Mouse (Mus musculus): ENCODE results near the gene Acvr1. TPM values are rescaled to one million over a fixed set of nuclear protein-coding genes. Genes with fewer than 3 reads are reported as not detected.

Gene Acvr1
- polyA plus RNA-seq, 1 experiment from 2014 or later, result 4.8 TPM

DNA sequence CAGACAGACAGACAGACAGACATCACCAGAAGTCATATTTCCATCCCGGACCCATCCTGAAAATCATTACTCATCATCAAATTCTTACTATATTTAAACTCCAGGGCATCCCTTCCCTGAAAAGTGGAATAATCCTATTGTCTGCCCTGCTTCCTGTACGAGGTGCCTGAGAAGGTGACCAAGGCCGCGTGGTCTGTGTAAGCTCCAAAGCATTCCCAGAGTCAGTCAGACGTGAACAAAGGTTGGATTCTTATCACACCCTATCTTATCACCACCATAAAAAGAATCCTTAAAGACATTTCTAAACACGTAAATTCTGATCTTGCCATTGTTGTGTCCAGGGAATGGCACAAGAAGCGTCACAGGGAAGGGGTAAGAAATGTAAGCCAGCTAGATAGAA, 18.0 kb downstream of the Acvr1 start:
- Histone ChIP-seq H3K4me1 (replicated peaks; ENCODE audit: control insufficient read depth, insufficient read depth, low read length) (peaks cover 20% of the 10 kb centered on the region), H3K27ac (ENCODE audit: low read length) (no peak overlapping the region), H3K36me3 (ENCODE audit: control insufficient read depth, insufficient read depth, low read length) (no peaks in the 10 kb centered on the region), H3K9me3 (ENCODE audit: control insufficient read depth, low read length) (no peaks in the 10 kb centered on the region), H3K4me3 (ENCODE audit: low read length) (no peak overlapping the region), H3K9ac (ENCODE audit: low read length) (no peak overlapping the region), H3K4me2 (ENCODE audit: low read depth, low read length) (no peak overlapping the region), H3K27me3 (ENCODE audit: control insufficient read depth, insufficient read depth, low read depth, low read length) (no peaks in the 10 kb centered on the region)
- no peak for ATAC-seq (ENCODE audit: low read depth)
- 38% methylated on average over 7 of the region's 7 CpGs for WGBS

DNA sequence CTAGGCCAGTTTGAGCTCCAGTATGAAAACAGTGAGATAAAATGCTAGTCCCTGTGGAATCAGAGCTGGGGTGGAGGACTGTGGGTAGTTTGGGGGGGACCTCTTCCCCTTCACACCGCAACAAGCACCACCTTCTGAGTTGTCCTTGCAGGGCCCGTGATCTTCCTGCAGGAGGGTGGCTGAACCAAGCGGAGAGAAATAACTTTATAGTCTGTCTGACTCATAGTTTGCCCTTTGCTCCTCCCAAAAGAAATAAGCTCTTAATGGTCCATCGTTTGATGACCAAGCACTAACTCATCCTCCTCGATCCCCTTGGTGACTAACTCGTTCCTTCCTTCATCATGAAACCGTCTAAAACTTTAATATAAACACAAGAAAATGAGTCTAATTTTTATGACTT, 20.7 kb downstream of the Acvr1 start:
- no peaks in the 10 kb centered on the region for H3K27me3 ChIP-seq (ENCODE audit: control insufficient read depth, insufficient read depth, low read depth, low read length)
- H3K9me3 ChIP-seq (ENCODE audit: control insufficient read depth, low read length), result no peaks in the 10 kb centered on the region
- H3K4me3 ChIP-seq (ENCODE audit: low read length), result no peak overlapping the region
- no peak overlapping the region for H3K4me2 ChIP-seq (ENCODE audit: low read depth, low read length)
- H3K9ac ChIP-seq (ENCODE audit: low read length), result no peak overlapping the region
- WGBS, result 84% methylated on average over 7 of the region's 7 CpGs
- no peak for ATAC-seq (ENCODE audit: low read depth)
- H3K36me3 ChIP-seq (ENCODE audit: control insufficient read depth, insufficient read depth, low read length), result no peaks in the 10 kb centered on the region
- peaks cover 15% of the 10 kb centered on the region for H3K4me1 ChIP-seq (replicated peaks; ENCODE audit: control insufficient read depth, insufficient read depth, low read length)
- H3K27ac ChIP-seq (ENCODE audit: low read length), result no peak overlapping the region

DNA sequence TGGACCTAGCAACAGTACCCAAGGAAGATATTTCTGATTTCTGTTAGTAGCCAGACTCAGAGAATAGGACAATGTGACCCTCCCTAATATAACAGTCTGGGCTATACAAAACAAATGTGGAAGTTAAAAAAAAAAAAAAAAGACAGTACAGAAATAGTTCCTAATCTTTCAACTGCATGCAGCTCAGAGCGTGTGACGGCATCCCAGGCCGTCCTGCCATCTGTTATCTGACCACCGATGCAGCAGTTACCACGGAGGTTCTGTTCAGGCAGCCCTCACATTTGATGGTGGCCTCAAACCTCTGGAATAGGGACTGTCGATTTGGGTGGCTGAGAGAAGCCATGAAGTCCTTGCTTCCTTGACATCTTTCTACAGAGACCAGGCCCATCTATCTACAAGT, 22.6 kb downstream of the Acvr1 start:
- Histone ChIP-seq H3K4me2 (ENCODE audit: low read depth, low read length) (no peak overlapping the region), H3K4me3 (ENCODE audit: low read length) (no peak overlapping the region), H3K27me3 (ENCODE audit: control insufficient read depth, insufficient read depth, low read depth, low read length) (no peaks in the 10 kb centered on the region), H3K27ac (ENCODE audit: low read length) (no peak overlapping the region), H3K9me3 (ENCODE audit: control insufficient read depth, low read length) (no peaks in the 10 kb centered on the region), H3K9ac (ENCODE audit: low read length) (no peak overlapping the region), H3K4me1 (replicated peaks; ENCODE audit: control insufficient read depth, insufficient read depth, low read length) (peaks cover 2% of the 10 kb centered on the region), H3K36me3 (ENCODE audit: control insufficient read depth, insufficient read depth, low read length) (no peaks in the 10 kb centered on the region)
- no peak for ATAC-seq (ENCODE audit: low read depth)
- WGBS, result 90% methylated on average over 6 of the region's 6 CpGs

DNA sequence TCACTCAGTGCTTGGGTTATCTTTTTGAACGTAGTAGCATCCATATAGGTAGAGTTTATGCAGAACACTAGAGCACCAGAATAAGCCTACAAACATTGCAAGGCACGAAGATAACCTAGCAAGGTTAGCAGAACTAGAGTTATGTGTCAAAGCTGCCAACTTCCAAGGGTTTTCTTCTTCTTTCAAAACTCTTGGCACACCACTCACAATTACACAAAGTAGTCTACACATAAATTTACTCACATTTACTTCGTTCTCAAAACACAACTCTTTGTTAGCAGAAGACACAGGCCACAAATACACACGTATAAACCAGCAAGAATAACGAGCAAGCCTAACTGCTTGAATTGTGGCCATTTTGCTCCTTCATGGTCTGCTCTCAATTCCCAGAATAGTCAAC, 23.7 kb downstream of the Acvr1 start:
- Histone ChIP-seq H3K4me3 (ENCODE audit: low read length) (no peak overlapping the region), H3K9me3 (ENCODE audit: control insufficient read depth, low read length) (no peaks in the 10 kb centered on the region), H3K27ac (ENCODE audit: low read length) (no peak overlapping the region), H3K4me2 (ENCODE audit: low read depth, low read length) (no peak overlapping the region), H3K4me1 (replicated peaks; ENCODE audit: control insufficient read depth, insufficient read depth, low read length) (no peaks in the 10 kb centered on the region; the same call in 1 of the 2 replicates), H3K36me3 (ENCODE audit: control insufficient read depth, insufficient read depth, low read length) (no peaks in the 10 kb centered on the region), H3K9ac (ENCODE audit: low read length) (no peak overlapping the region), H3K27me3 (ENCODE audit: control insufficient read depth, insufficient read depth, low read depth, low read length) (no peaks in the 10 kb centered on the region)
- 89% methylated on average over 5 of the region's 5 CpGs for WGBS
- ATAC-seq (ENCODE audit: low read depth), result no peak

DNA sequence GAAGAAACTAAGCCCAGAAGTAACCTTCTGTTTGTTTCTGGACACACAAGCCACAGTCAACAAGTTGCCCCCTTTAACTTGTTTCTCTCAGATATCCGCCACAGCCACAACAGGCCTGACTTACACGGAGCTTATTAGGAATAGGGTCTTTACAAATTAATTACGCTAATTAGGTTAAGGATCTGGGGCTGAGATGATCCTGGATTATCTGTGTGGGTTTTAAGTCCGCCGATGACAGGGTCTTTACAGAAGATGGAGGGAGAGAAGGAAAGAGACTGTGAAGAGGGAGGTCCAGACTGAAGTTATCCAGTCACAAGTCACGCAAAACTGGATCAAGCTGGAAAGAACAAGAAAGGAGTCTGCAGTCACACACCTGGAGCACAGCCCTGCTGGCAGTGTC, 28.8 kb downstream of the Acvr1 start:
- H3K9me3 ChIP-seq (ENCODE audit: control insufficient read depth, low read length), result no peaks in the 10 kb centered on the region
- no peak overlapping the region for H3K4me2 ChIP-seq (ENCODE audit: low read depth, low read length)
- peaks cover 2% of the 10 kb centered on the region; the same call in 1 of the 2 replicates for H3K36me3 ChIP-seq (ENCODE audit: control insufficient read depth, insufficient read depth, low read length)
- no peak overlapping the region for H3K9ac ChIP-seq (ENCODE audit: low read length)
- peaks cover 19% of the 10 kb centered on the region for H3K4me1 ChIP-seq (replicated peaks; ENCODE audit: control insufficient read depth, insufficient read depth, low read length)
- ATAC-seq (ENCODE audit: low read depth), result no peak
- H3K4me3 ChIP-seq (ENCODE audit: low read length), result no peak overlapping the region
- WGBS, result 92% methylated on average over 6 of the region's 6 CpGs
- no peak overlapping the region for H3K27ac ChIP-seq (ENCODE audit: low read length)
- H3K27me3 ChIP-seq (ENCODE audit: control insufficient read depth, insufficient read depth, low read depth, low read length), result no peaks in the 10 kb centered on the region

DNA sequence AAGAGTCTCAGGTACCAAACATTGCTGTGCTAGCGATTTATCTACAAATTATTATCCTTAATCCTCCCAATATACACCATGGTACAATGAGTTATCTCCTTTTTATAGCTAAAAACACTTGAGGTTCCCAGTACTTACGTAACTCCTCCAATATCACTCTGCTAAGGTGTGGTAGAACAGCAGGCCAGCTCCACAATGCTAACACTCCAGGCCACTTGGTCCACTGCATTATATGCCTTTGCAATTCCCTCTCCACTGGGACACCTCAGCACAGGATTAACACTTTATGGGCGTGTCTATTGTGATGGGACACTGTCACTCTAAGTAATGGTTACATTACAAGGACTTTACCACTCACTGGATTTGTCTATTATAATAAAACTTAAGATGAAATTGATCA, 30.2 kb downstream of the Acvr1 start:
- WGBS, result 74% methylated on average over 3 of the region's 3 CpGs
- H3K9ac ChIP-seq (ENCODE audit: low read length), result no peak overlapping the region
- no peak overlapping the region for H3K27ac ChIP-seq (ENCODE audit: low read length)
- H3K9me3 ChIP-seq (ENCODE audit: control insufficient read depth, low read length), result no peaks in the 10 kb centered on the region
- H3K36me3 ChIP-seq (ENCODE audit: control insufficient read depth, insufficient read depth, low read length), result peaks cover 2% of the 10 kb centered on the region; the same call in 1 of the 2 replicates
- H3K27me3 ChIP-seq (ENCODE audit: control insufficient read depth, insufficient read depth, low read depth, low read length), result no peaks in the 10 kb centered on the region
- H3K4me3 ChIP-seq (ENCODE audit: low read length), result no peak overlapping the region
- H3K4me2 ChIP-seq (ENCODE audit: low read depth, low read length), result no peak overlapping the region
- ATAC-seq (ENCODE audit: low read depth), result no peak
- peaks cover 28% of the 10 kb centered on the region for H3K4me1 ChIP-seq (replicated peaks; ENCODE audit: control insufficient read depth, insufficient read depth, low read length)

DNA sequence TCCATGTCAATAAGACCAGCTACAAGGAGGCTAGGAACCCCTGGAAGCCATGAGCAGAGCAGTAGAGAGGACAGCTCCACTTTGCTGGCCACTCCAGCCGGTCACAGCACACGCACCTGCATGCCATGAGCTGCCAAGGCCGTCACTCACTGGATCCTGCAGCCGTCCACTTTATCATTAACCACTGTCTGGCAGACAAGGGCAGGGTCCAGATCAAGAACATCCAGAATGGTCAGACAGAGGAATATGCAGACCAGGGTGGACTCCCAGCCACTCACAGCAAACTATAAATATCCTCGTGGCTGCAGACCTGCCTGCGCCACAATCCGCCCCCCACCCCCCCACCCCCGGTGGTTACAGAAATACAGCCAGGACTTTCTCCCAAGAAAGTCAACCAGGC, 31.7 kb downstream of the Acvr1 start:
- Histone ChIP-seq H3K9ac (ENCODE audit: low read length) (no peak overlapping the region), H3K27me3 (ENCODE audit: control insufficient read depth, insufficient read depth, low read depth, low read length) (no peaks in the 10 kb centered on the region), H3K4me2 (ENCODE audit: low read depth, low read length) (no peak overlapping the region), H3K4me1 (replicated peaks; ENCODE audit: control insufficient read depth, insufficient read depth, low read length) (peaks cover 37% of the 10 kb centered on the region), H3K27ac (ENCODE audit: low read length) (no peak overlapping the region), H3K9me3 (ENCODE audit: control insufficient read depth, low read length) (no peaks in the 10 kb centered on the region), H3K36me3 (ENCODE audit: control insufficient read depth, insufficient read depth, low read length) (peaks cover 2% of the 10 kb centered on the region; the same call in 1 of the 2 replicates), H3K4me3 (ENCODE audit: low read length) (no peak overlapping the region)
- no peak for ATAC-seq (ENCODE audit: low read depth)
- WGBS, result 84% methylated on average over 8 of the region's 8 CpGs

DNA sequence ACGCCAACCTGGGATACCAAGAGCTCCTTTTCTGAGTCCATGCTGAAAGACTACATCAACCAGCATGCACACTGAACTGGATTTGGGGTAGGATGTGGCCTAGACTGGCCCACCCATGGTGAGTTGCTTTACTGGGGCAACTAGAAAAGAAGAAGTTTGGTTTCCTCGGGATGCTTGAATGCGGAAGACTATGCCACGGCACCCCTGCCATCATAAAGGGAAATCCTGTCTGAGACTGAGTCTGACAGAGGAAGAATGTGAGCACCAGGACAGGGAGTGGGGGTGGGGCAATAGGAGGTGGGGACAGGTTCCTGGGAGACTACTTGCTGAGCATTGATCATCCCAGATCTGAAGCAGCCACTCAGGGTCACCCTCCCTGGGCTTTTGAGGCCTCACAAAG, 32.6 kb downstream of the Acvr1 start:
- Histone ChIP-seq H3K27ac (ENCODE audit: low read length) (no peak overlapping the region; the same call in 1 of the 2 replicates), H3K27me3 (ENCODE audit: control insufficient read depth, insufficient read depth, low read depth, low read length) (no peaks in the 10 kb centered on the region), H3K4me3 (ENCODE audit: low read length) (no peak overlapping the region), H3K9ac (ENCODE audit: low read length) (no peak overlapping the region), H3K4me2 (ENCODE audit: low read depth, low read length) (no peak overlapping the region), H3K4me1 (replicated peaks; ENCODE audit: control insufficient read depth, insufficient read depth, low read length) (peaks cover 39% of the 10 kb centered on the region), H3K36me3 (ENCODE audit: control insufficient read depth, insufficient read depth, low read length) (peaks cover 2% of the 10 kb centered on the region; the same call in 1 of the 2 replicates), H3K9me3 (ENCODE audit: control insufficient read depth, low read length) (no peaks in the 10 kb centered on the region)
- ATAC-seq (ENCODE audit: low read depth), result no peak
- 56% methylated on average over 4 of the region's 4 CpGs for WGBS

DNA sequence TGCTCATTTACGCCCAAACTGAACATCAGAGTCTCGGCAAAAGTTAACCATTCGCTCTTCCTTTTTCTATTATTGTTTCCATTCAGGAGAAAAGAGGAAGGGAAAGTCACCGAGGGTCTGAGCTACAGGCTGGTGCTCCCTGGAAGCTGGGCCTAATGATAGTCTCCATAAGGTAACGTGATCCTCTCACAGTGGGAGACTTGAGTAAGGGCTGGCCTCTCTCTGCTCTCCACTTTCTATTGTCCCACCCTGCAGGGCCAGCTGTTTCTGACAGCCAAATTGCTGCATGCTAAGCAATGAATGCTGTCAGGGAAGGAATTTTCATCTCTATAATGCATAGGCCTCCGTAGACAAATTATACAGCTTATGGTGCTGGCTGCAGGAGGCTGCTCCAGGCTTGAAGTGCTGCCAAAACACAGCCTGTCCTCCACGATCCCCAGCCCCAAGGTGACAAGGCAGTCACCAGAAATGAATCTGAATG, 33.4 kb downstream of the Acvr1 start:
- Histone ChIP-seq H3K9me3 (ENCODE audit: control insufficient read depth, low read length) (no peaks in the 10 kb centered on the region), H3K36me3 (ENCODE audit: control insufficient read depth, insufficient read depth, low read length) (peaks cover 2% of the 10 kb centered on the region; the same call in 1 of the 2 replicates), H3K4me3 (ENCODE audit: low read length) (no peak overlapping the region), H3K27ac (ENCODE audit: low read length) (peak overlapping the region; percentile 53), H3K4me1 (replicated peaks; ENCODE audit: control insufficient read depth, insufficient read depth, low read length) (peaks cover 40% of the 10 kb centered on the region), H3K4me2 (ENCODE audit: low read depth, low read length) (no peak overlapping the region), H3K27me3 (ENCODE audit: control insufficient read depth, insufficient read depth, low read depth, low read length) (no peaks in the 10 kb centered on the region), H3K9ac (ENCODE audit: low read length) (no peak overlapping the region)
- 19% methylated on average over 7 of the region's 7 CpGs for WGBS
- ATAC-seq (ENCODE audit: low read depth), result peak; percentile 53
